Mouse (Mus musculus) spleen, adult 10 weeks (tissue): Measurements from ENCODE around the gene Gm2004. TPM values are rescaled to one million over a fixed set of nuclear protein-coding genes. Genes with fewer than 3 reads are reported as not detected.

Source experiments
- polyA plus RNA-seq: library from polyadenylated mRNA; stranded (reverse); fragments of 350-450 nt; fragmentation: Illumina TruSeq; extraction: RNeasy Lipid Tissue Mini Kit (QIAGEN cat#74804); gene quantifications from one replicate; pipeline ENCODE4 v1.2.3, GENCODE M21; 2015; ENCODE audit warnings: low replicate concordance; ENCODE audit not compliant: insufficient read depth

Gene Gm2004
- polyA plus RNA-seq, result 1.5 TPM

DNA sequence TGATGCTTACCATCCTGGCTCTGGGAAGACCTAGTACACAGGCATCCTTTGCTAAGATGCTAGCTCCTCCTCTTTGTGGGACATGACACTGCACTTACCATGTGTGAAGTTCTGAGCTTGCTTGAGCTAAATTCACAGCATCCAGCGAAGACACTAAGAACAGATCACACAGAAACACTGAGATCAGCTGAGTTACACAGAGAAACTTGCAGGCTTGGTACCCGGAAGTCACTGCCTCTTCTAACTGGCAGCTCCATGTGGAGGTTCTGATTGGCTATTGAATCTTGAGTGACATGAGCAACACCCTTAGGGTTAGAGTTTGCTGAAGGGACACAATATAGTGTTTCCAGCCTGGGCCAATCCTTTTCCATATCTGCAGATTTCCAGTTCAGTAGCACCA, at the start of gene Gm2004:
Gm2004 (minus strand) TSS at position 101 of the 400 bp plus-strand sequence.

Other genes starting within 250 kb of the Gm2004 start
- 30.9 TPM for gene Zfp966, start 218.7 kb downstream of the Gm2004 start, polyA plus RNA-seq
- 17.2 TPM for gene Gm2026, start 184.5 kb downstream of the Gm2004 start, polyA plus RNA-seq
- gene 2210418O10Rik, start 76.7 kb upstream of the Gm2004 start, polyA plus RNA-seq, result 4.7 TPM
- not detected for gene Gm11009, start 169.7 kb upstream of the Gm2004 start, polyA plus RNA-seq